Mouse (Mus musculus) 3T3-L1 (cell line): ENCODE data around the gene Ubiad1.
A peak's percentile ranks its signal among the peaks of the same experiment; 100 is the strongest.

Source experiments
- DNase-seq: peaks from one replicate; pipeline ENCODE4 v3.0.0-alpha.2; 2015; ENCODE audit warnings: low read depth, low spot score

Ubiad1 gene

GRCm38 (mm10) chr4:148404748-148405147 lies 39.8 kb downstream of the Ubiad1 start:
- DNase-seq: no peak

GRCm38 (mm10) chr4:148403402-148403801 lies 41.2 kb downstream of the Ubiad1 start:
- no peak for DNase-seq

GRCm38 (mm10) chr4:148399437-148400094 lies 45.0 kb downstream of the Ubiad1 start:
- no peak for DNase-seq

GRCm38 (mm10) chr4:148397531-148398287 lies 46.9 kb downstream of the Ubiad1 start:
- no peak for DNase-seq

- DNase-seq: no peak
Observed at GRCm38 (mm10) chr4:148397113-148397512, 47.5 kb downstream of the Ubiad1 start.

- DNase-seq: no peak
Observed at GRCm38 (mm10) chr4:148395875-148396274, 48.7 kb downstream of the Ubiad1 start.

- DNase-seq: no peak
Observed at GRCm38 (mm10) chr4:148395198-148395597, 49.4 kb downstream of the Ubiad1 start.

GRCm38 (mm10) chr4:148391714-148392310 lies 52.8 kb downstream of the Ubiad1 start:
- no peak for DNase-seq

GRCm38 (mm10) chr4:148389635-148390034 lies 54.9 kb downstream of the Ubiad1 start:
- DNase-seq: no peak

- peak; percentile 10 for DNase-seq
Observed at GRCm38 (mm10) chr4:148389047-148389446, 55.5 kb downstream of the Ubiad1 start.

GRCm38 (mm10) chr4:148385269-148385668 lies 59.3 kb downstream of the Ubiad1 start:
- DNase-seq: no peak
